Mouse (Mus musculus) ES-Bruce4 (cell line): ENCODE results near the gene Ugt1a6b. TPM values are rescaled to one million over a fixed set of nuclear protein-coding genes. Genes with fewer than 3 reads are reported as not detected.

Source experiments
- H3K27ac ChIP-seq: 2 replicates; pipeline ENCODE4 v1.5.1; 2012; ENCODE audit warnings: low read length, inconsistent platforms; ENCODE audit not compliant: insufficient read depth
- H3K27me3 ChIP-seq: 2 replicates; pipeline ENCODE4 v1.6.1; 2012; ENCODE audit warnings: mild to moderate bottlenecking, low read length, inconsistent platforms; ENCODE audit not compliant: control insufficient read depth, poor library complexity, insufficient read depth, severe bottlenecking
- H3K36me3 ChIP-seq: 2 replicates; pipeline ENCODE4 v1.6.1; 2012; ENCODE audit warnings: inconsistent platforms, mild to moderate bottlenecking, low read length, moderate library complexity; ENCODE audit not compliant: control insufficient read depth, poor library complexity, insufficient read depth, severe bottlenecking
- H3K4me1 ChIP-seq: one replicate; pipeline ENCODE4 v1.8.1; 2011; ENCODE audit warnings: low read length; ENCODE audit not compliant: control insufficient read depth, insufficient read depth
- H3K4me3 ChIP-seq: 2 replicates; pipeline ENCODE4 v1.5.1; 2011; ENCODE audit warnings: low read depth, mild to moderate bottlenecking, low read length
- H3K9ac ChIP-seq: 2 replicates; pipeline ENCODE4 v1.6.1; 2012; ENCODE audit warnings: low read depth, mild to moderate bottlenecking, inconsistent platforms; ENCODE audit not compliant: poor library complexity, severe bottlenecking
- H3K9me3 ChIP-seq: replicated peaks from 2 replicates; pipeline ENCODE4 v1.6.1; 2012; ENCODE audit warnings: mild to moderate bottlenecking, low read length, inconsistent platforms; ENCODE audit not compliant: control insufficient read depth, poor library complexity, insufficient read depth, severe bottlenecking
- CTCF ChIP-seq: IDR thresholded peaks from one replicate; pipeline ENCODE4 v1.8.1; 2011; ENCODE audit warnings: low read depth, low read length
- EP300 ChIP-seq: IDR thresholded peaks from 2 replicates; pipeline ENCODE4 v1.6.1; 2011; ENCODE audit warnings: low read depth, low read length; ENCODE audit not compliant: insufficient read depth
- POLR2A ChIP-seq: IDR thresholded peaks from one replicate; pipeline ENCODE4 v1.8.1; 2011; ENCODE audit warnings: low read length; ENCODE audit not compliant: insufficient read depth
- polyA plus RNA-seq: library from polyadenylated mRNA; stranded (reverse); fragments of >200 nt; gene quantifications from 2 replicates; pipeline ENCODE4 v1.2.4, GENCODE M21; 2011; ENCODE audit warnings: low read depth; ENCODE audit not compliant: missing spikeins, insufficient read depth, insufficient read length

The Ugt1a6b gene
- polyA plus RNA-seq, 1 experiment: not detected

- Histone ChIP-seq H3K9me3 (peaks cover 4% of the 10 kb centered on the region; the same call in 1 of the 2 replicates), H3K27me3 (peaks cover 2% of the 10 kb centered on the region; the same call in 1 of the 2 replicates), H3K36me3 (no peaks in the 10 kb centered on the region), H3K27ac (no peak within 1 kb of the TSS), H3K4me3 (no peak within 1 kb of the TSS), H3K9ac (no peak within 1 kb of the TSS), H3K4me1 (no peaks in the 10 kb centered on the region)
- no peak for TF ChIP-seq POLR2A
- no peak for TF ChIP-seq CTCF
Observed at GRCm38 (mm10) chr1:88211812-88212211, 108.8 kb downstream of the Ugt1a6b start, which contains the start of gene Ugt1a1. TSS of gene Ugt1a1 (plus strand) at chr1:88211959.

DNA sequence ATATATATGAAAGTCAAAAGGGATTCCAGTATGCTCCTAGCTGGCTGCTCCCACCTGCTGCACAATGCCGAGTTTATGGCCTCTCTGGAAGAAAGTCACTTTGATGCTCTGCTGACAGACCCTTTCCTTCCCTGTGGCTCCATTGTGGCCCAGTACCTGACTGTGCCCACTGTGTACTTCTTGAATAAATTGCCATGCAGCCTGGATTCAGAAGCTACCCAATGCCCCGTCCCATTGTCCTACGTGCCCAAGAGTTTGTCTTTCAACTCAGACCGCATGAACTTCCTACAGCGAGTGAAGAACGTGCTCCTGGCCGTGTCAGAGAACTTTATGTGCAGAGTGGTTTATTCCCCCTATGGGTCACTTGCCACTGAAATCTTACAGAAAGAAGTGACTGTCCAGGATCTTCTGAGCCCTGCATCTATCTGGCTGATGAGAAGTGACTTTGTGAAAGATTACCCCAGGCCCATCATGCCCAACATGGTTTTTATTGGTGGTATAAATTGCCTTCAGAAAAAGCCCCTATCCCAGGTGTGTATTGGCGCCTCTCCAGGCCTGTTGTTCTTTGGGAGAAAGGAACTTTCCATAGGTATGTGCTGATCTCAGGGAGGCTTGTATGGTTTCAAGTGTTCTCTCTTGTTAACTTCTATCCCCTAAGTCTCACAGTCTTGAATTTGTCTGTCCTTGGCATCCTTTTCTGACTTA, 109.4 kb downstream of the Ugt1a6b start:
- Histone ChIP-seq H3K36me3 (no peaks in the 10 kb centered on the region), H3K27ac (no peak overlapping the region), H3K9me3 (peaks cover 7% of the 10 kb centered on the region; the same call in 1 of the 2 replicates), H3K27me3 (no peaks in the 10 kb centered on the region), H3K4me3 (no peak overlapping the region), H3K9ac (no peak overlapping the region), H3K4me1 (no peaks in the 10 kb centered on the region)
- TF ChIP-seq CTCF: no peak
- TF ChIP-seq EP300: no peak
- no peak for TF ChIP-seq POLR2A

DNA sequence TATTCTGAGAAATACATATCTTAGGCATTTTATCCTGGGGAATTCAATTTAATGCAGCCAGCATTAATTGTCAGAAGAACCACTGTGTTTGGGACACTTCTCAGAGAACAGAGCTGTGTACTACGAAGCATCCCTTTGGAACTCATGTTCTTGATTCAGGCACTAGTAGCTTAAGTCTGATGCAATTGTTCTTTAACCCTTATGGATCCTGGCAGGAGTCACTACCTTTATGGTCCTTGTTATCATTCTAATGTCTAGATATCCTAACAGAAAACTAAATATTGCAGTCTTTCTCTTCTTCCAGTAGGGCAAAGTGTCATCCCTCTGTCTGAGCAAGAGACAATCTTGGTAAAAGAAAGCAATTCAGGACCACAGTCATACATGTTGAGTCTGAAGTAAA, 110.0 kb downstream of the Ugt1a6b start:
- no peaks in the 10 kb centered on the region for H3K36me3 ChIP-seq
- no peak overlapping the region for H3K4me3 ChIP-seq
- H3K9me3 ChIP-seq: peaks cover 8% of the 10 kb centered on the region; the same call in 1 of the 2 replicates
- H3K4me1 ChIP-seq: no peaks in the 10 kb centered on the region
- no peak overlapping the region for H3K9ac ChIP-seq
- no peak for TF ChIP-seq POLR2A
- no peak overlapping the region for H3K27ac ChIP-seq
- H3K27me3 ChIP-seq: no peaks in the 10 kb centered on the region

- no peak overlapping the region for H3K4me3 ChIP-seq
- TF ChIP-seq EP300 (no peak), CTCF (no peak), POLR2A (no peak)
- no peak overlapping the region for H3K27ac ChIP-seq
- H3K4me1 ChIP-seq: no peaks in the 10 kb centered on the region
- H3K36me3 ChIP-seq: no peaks in the 10 kb centered on the region
- H3K27me3 ChIP-seq: no peaks in the 10 kb centered on the region
- H3K9ac ChIP-seq: no peak overlapping the region
- peaks cover 8% of the 10 kb centered on the region; the same call in 1 of the 2 replicates for H3K9me3 ChIP-seq
Observed at GRCm38 (mm10) chr1:88213766-88214461, 110.9 kb downstream of the Ugt1a6b start.

DNA sequence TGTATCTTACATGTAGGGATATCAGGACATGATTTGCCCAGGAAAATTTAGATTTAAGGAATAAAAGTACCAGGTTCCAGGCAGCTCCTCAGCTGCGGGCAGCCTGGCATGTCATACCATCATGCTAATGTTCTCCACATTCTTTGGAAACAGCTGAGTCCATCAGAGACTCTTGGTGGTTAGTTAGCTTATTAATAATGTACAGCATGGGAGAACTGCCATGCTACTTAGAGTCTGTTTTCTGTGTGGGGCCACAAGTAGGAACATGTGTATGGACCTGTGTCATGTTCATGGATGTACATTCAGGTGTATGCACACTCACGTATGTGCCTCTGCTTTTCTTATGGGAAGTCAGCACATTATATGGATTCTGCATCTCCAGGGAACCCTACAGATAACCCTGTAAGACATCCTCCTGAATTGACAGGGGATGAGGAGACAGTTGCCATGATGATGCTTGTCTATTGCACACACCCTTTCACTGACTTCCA, 111.5 kb downstream of the Ugt1a6b start:
- Histone ChIP-seq H3K4me3 (no peak overlapping the region), H3K9me3 (peaks cover 8% of the 10 kb centered on the region; the same call in 1 of the 2 replicates), H3K36me3 (no peaks in the 10 kb centered on the region), H3K4me1 (no peaks in the 10 kb centered on the region), H3K27me3 (no peaks in the 10 kb centered on the region), H3K9ac (no peak overlapping the region), H3K27ac (no peak overlapping the region)
- TF ChIP-seq EP300 (no peak), POLR2A (no peak), CTCF (no peak)
